Mouse (Mus musculus) hindbrain, postnatal 0 days (tissue): Measurements from ENCODE around the gene Obscn. TPM values are rescaled to one million over a fixed set of nuclear protein-coding genes. Genes with fewer than 3 reads are reported as not detected.

ENCODE experiments used
- ATAC-seq: fragments of 200-750 bp; cut with Nextera tagmentation; 2 replicates; pipeline ENCODE4 v1.8.0; 2017; ENCODE audit warnings: mild to moderate bottlenecking, moderate TSS enrichment, moderate library complexity
- DNase-seq: peaks from one replicate; pipeline ENCODE4 v3.0.0-alpha.2; 2015; ENCODE audit warnings: low spot score
- H3K27ac ChIP-seq: fragments of 300-500 bp; sonication (generic); 2 replicates; pipeline ENCODE4 v1.5.1; 2014; ENCODE audit warnings: mild to moderate bottlenecking
- H3K27me3 ChIP-seq: fragments of 300-500 bp; sonication (generic); 2 replicates; pipeline ENCODE4 v1.6.1; 2014; ENCODE audit warnings: low read length, mixed read lengths; ENCODE audit not compliant: insufficient read depth
- H3K36me3 ChIP-seq: fragments of 300-500 bp; sonication (generic); 2 replicates; pipeline ENCODE4 v1.6.1; 2014; ENCODE audit warnings: low read length, mixed read lengths; ENCODE audit not compliant: insufficient read depth
- H3K4me1 ChIP-seq: fragments of 300-500 bp; sonication (generic); 2 replicates; pipeline ENCODE4 v1.6.1; 2014; ENCODE audit warnings: antibody characterized with exemption, low read length, mixed read lengths; ENCODE audit not compliant: insufficient read depth
- H3K4me2 ChIP-seq: fragments of 300-500 bp; sonication (generic); 2 replicates; pipeline ENCODE4 v1.6.1; 2014; ENCODE audit warnings: low read depth, mild to moderate bottlenecking, low read length, moderate library complexity, mixed read lengths
- H3K4me3 ChIP-seq: fragments of 300-500 bp; sonication (generic); 2 replicates; pipeline ENCODE4 v1.5.1; 2014; ENCODE audit warnings: low read length
- H3K9ac ChIP-seq: fragments of 300-500 bp; sonication (generic); replicated peaks from 2 replicates; pipeline ENCODE4 v1.6.1; 2014; ENCODE audit warnings: mild to moderate bottlenecking, low read length, moderate library complexity, mixed read lengths
- H3K9me3 ChIP-seq: fragments of 300-500 bp; sonication (generic); 2 replicates; pipeline ENCODE4 v1.6.1; 2016; ENCODE audit warnings: low read length, mixed read lengths
- CTCF ChIP-seq: IDR thresholded peaks from 2 replicates; pipeline ENCODE4 v1.5.1; 2016; ENCODE audit warnings: antibody characterized with exemption, control low read depth, low read depth
- WGBS: fragments of 180-500 bp; shearing (Covaris S2); extraction: QIAGEN DNeasy Blood & Tissue Kit; methylation state at CpG from one replicate; pipeline ENCODE4 v1.1.7; 2014; 5-methylcytosine and 5-hydroxymethylcytosine counted together
- polyA plus RNA-seq: library from polyadenylated mRNA; unstranded; fragments of >200 nt; fragmentation: Nextera tagmentation; extraction: Ambion mirVana; gene quantifications from 2 replicates; pipeline ENCODE4 v1.2.1, GENCODE M21; 2015
- total RNA-seq: library from RNA; depleted of rRNA; stranded (reverse); fragments of >200 nt; gene quantifications from 2 replicates; pipeline ENCODE4 v1.2.3, GENCODE M21; 2014

The Obscn gene
- total and polyA plus RNA-seq, 2 experiments from 2014 or later, result 0.41 to 2.8 TPM

GRCm38 (mm10) chr11:59097770-59098169 lies 38.4 kb downstream of the Obscn start:
- H3K4me3 ChIP-seq, result no peak overlapping the region
- no peak for TF ChIP-seq CTCF
- 72% methylated on average over 5 of the region's 5 CpGs for WGBS
- no peaks in the 10 kb centered on the region for H3K4me1 ChIP-seq
- no peak overlapping the region for H3K9ac ChIP-seq
- H3K36me3 ChIP-seq, result no peaks in the 10 kb centered on the region
- no peak overlapping the region for H3K27ac ChIP-seq
- H3K27me3 ChIP-seq, result no peaks in the 10 kb centered on the region
- ATAC-seq (no peak), DNase-seq (no peak)
- H3K4me2 ChIP-seq, result no peak overlapping the region
- no peaks in the 10 kb centered on the region for H3K9me3 ChIP-seq

GRCm38 (mm10) chr11:59094213-59094612 lies 42.0 kb downstream of the Obscn start:
- no peak overlapping the region for H3K4me3 ChIP-seq
- no peaks in the 10 kb centered on the region for H3K4me1 ChIP-seq
- H3K9ac ChIP-seq, result no peak overlapping the region
- no peak overlapping the region for H3K27ac ChIP-seq
- no peak overlapping the region for H3K4me2 ChIP-seq
- DNase-seq, result no peak
- no peaks in the 10 kb centered on the region for H3K9me3 ChIP-seq
- peak; percentile 34 for TF ChIP-seq CTCF
- no peaks in the 10 kb centered on the region for H3K27me3 ChIP-seq
- WGBS, result 68% methylated on average over 4 of the region's 4 CpGs
- H3K36me3 ChIP-seq, result no peaks in the 10 kb centered on the region
- no peak for ATAC-seq

- 93% methylated on average over 10 of the region's 10 CpGs for WGBS
- H3K9me3 ChIP-seq, result no peaks in the 10 kb centered on the region
- no peak overlapping the region for H3K27ac ChIP-seq
- H3K4me1 ChIP-seq, result no peaks in the 10 kb centered on the region
- no peaks in the 10 kb centered on the region for H3K36me3 ChIP-seq
- no peak for TF ChIP-seq CTCF
- H3K9ac ChIP-seq, result no peak overlapping the region
- no peak for DNase-seq
- H3K4me3 ChIP-seq, result no peak overlapping the region
- H3K27me3 ChIP-seq, result no peaks in the 10 kb centered on the region
- no peak overlapping the region for H3K4me2 ChIP-seq
- ATAC-seq, result no peak
Observed at GRCm38 (mm10) chr11:59087581-59087980, 48.6 kb downstream of the Obscn start.

GRCm38 (mm10) chr11:59085200-59085599 lies 51.0 kb downstream of the Obscn start:
- Histone ChIP-seq H3K27me3 (no peaks in the 10 kb centered on the region), H3K4me3 (no peak overlapping the region), H3K27ac (no peak overlapping the region), H3K9me3 (no peaks in the 10 kb centered on the region), H3K36me3 (no peaks in the 10 kb centered on the region), H3K4me1 (no peaks in the 10 kb centered on the region), H3K4me2 (no peak overlapping the region), H3K9ac (no peak overlapping the region)
- no peak for ATAC-seq
- WGBS, result 88% methylated on average over 5 of the region's 6 CpGs
- no peak for DNase-seq
- no peak for TF ChIP-seq CTCF

GRCm38 (mm10) chr11:59083125-59083524 lies 53.1 kb downstream of the Obscn start:
- Histone ChIP-seq H3K4me1 (no peaks in the 10 kb centered on the region), H3K36me3 (no peaks in the 10 kb centered on the region), H3K9me3 (no peaks in the 10 kb centered on the region), H3K9ac (no peak overlapping the region), H3K27ac (no peak overlapping the region), H3K27me3 (no peaks in the 10 kb centered on the region), H3K4me2 (no peak overlapping the region), H3K4me3 (no peak overlapping the region)
- no peak for DNase-seq
- ATAC-seq, result no peak
- no peak for TF ChIP-seq CTCF
- WGBS, result 85% methylated on average over 3 of the region's 3 CpGs

- no peak for ATAC-seq
- no peak overlapping the region for H3K4me3 ChIP-seq
- WGBS, result 84% methylated on average over 11 of the region's 11 CpGs
Observed at GRCm38 (mm10) chr11:59078311-59078710, 57.9 kb downstream of the Obscn start.

GRCm38 (mm10) chr11:59070321-59070720 lies 65.9 kb downstream of the Obscn start:
- ATAC-seq (no peak), DNase-seq (no peak)
- no peak overlapping the region for H3K27ac ChIP-seq
- no peaks in the 10 kb centered on the region; the same call in 1 of the 2 replicates for H3K9me3 ChIP-seq
- no peaks in the 10 kb centered on the region for H3K27me3 ChIP-seq
- H3K4me2 ChIP-seq, result no peak overlapping the region
- no peaks in the 10 kb centered on the region for H3K36me3 ChIP-seq
- no peak for TF ChIP-seq CTCF
- H3K4me3 ChIP-seq, result no peak overlapping the region
- no peak overlapping the region for H3K9ac ChIP-seq
- no peaks in the 10 kb centered on the region for H3K4me1 ChIP-seq
- 72% methylated on average over 2 of the region's 2 CpGs for WGBS

More at GRCm38 (mm10) chr11:59078311-59078710, 57.9 kb downstream of the Obscn start:
- Histone ChIP-seq H3K27me3 (no peaks in the 10 kb centered on the region), H3K9ac (no peak overlapping the region), H3K4me1 (no peaks in the 10 kb centered on the region), H3K9me3 (no peaks in the 10 kb centered on the region; the same call in 1 of the 2 replicates), H3K36me3 (no peaks in the 10 kb centered on the region), H3K4me2 (no peak overlapping the region), H3K27ac (no peak overlapping the region)
- no peak for TF ChIP-seq CTCF
- no peak for DNase-seq
